Mouse (Mus musculus) left cerebral cortex, adult 2 months (tissue): Measurements from ENCODE around the gene Dok1. TPM values are rescaled to one million over a fixed set of nuclear protein-coding genes. Genes with fewer than 3 reads are reported as not detected.

Source experiments
- DNase-seq, 2 experiments: peaks; one replicate each; pipeline ENCODE4 v3.0.0; 2021 to 2022; ENCODE audit warnings: low spot score in 2 of 2, mixed read lengths in 1 of 2; ENCODE audit errors: extremely low spot score in 1 of 2
- H3K27ac ChIP-seq: fragments of 200-600 bp; 2 replicates; pipeline ENCODE4 v1.8.1; 2022
- H3K4me3 ChIP-seq: fragments of 200-600 bp; 2 replicates; pipeline ENCODE4 v1.8.1; 2022
- CTCF ChIP-seq: fragments of 200-600 bp; IDR thresholded peaks from 2 replicates; pipeline ENCODE4 v1.8.1; 2022; ENCODE audit warnings: antibody characterized with exemption, mild to moderate bottlenecking, moderate library complexity
- intact Hi-C: fragments of 180-260 bp; cut with DNase I; formaldehyde crosslinking; loops from one replicate; pipeline ENCODE4 v1.15.1; 2025
- total RNA-seq, 2 experiments: library from RNA; stranded (reverse); gene quantifications; 2 replicates each; pipeline ENCODE4 v1.2.3; 2021

The Dok1 gene
- total RNA-seq, 2 experiments from 2014 or later = 1.4 to 2.1 TPM

DNA sequence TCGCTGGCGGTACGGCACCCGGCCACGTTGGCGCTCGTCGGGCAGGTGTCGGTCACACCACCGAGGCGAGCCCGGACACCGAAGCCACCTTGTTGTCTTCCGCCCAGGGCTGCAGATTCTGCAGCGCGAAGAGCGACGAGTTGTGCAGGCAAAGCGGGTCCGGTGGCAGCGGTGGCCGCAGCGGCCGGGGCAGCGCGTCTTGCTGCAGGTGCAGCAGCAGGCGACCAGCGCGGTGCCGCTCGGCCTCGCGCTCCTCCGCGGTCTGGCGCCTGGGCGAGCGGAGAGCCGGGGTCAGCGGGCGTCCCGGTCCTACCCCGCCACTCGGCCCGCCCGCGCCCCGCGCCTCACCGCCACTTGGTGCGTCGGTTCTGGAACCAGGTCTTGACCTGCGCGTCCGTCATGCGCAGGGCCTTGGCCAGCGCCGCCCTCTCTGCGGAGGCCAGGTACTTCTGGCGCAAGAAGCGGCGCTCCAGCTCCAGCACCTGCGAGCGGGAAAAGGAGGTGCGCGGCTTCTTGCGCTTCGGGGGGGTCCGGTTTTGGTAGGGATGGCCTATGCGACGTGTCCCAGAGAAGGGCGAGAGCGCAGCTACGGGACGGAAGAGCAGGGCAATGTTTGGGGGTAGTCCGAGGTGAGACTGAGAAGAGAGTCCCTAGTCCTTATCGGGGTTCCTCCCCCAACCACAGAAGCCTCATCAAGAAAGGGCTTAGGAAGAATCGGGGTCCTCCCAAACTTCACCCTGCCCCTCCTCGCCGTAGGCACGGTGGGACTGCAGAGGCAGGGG, 35.6 kb upstream of the Dok1 start:
- no peak for DNase-seq
- intact Hi-C loops = no loop called here

DNA sequence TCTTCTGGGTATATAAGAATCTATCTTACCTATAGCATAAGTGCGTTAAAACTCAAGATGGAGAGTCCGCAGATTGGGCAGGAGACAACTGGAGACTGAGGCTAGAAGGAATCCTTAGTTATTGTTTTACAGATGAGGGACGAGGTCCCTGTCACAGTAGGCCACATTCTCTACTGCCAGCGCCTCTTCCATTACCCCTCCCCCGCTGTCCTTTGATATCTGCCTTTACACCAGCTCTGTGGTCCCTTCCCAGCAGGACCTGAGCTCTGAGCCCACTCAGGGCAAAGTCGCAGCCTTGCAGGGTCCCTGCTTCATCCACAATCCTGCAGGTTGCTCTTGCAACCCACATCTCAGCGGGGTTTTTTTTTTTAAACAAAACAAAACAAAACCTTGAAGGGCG, 35.0 kb upstream of the Dok1 start:
- intact Hi-C loops = no loop called here
- TF ChIP-seq CTCF = no peak
- DNase-seq = no peak
- H3K4me3 ChIP-seq = no peak overlapping the region
- H3K27ac ChIP-seq = no peak overlapping the region

More for the DNA sequence above, 35.6 kb upstream of the Dok1 start:
- H3K27ac ChIP-seq = no peak overlapping the region
- H3K4me3 ChIP-seq = no peak overlapping the region
- no peak for TF ChIP-seq CTCF

DNA sequence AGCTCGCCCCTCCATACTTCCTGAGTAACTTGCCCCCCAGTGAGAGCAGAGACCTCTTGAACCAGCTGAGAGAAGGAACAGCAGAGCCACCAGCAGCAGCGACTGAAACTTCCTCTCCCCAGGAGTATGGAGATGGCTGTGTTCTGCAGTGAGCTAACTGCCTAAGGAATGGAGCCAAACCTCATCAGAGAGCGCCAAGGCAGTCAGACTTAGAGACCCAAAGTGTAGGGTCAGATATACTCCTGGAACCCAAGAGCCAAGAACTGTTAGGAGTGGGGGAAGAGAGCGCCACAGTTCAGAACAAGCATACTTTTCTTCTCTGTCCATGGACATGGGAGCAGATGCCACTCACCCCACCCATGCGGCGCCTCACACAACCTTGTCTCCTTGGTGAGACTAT, 33.2 kb upstream of the Dok1 start:
- intact Hi-C loops = no loop called here
- TF ChIP-seq CTCF = no peak
- DNase-seq = no peak
- Histone ChIP-seq H3K4me3 (no peak overlapping the region), H3K27ac (no peak overlapping the region)

DNA sequence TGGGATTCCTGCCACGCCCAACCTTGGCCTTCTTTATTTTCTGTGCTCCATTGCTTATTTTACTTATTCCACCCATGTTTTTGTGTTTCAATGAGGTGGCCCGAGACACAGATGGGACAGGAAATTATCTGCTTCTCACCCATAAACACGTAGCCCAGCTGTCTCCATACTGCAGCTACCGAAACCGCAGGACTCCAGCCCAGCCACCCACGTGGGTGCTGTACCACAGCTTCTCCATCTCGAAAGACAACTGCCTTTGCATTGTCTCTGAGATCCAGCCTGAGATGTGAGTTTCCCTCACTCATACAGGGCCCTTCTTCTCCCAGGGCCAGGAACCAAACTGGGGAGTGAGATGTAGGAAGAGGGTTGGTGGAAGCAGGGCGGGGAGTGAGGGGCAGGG, 32.7 kb upstream of the Dok1 start:
- intact Hi-C loops = no loop called here
- DNase-seq = no peak
- Histone ChIP-seq H3K4me3 (no peak overlapping the region), H3K27ac (no peak overlapping the region)
- TF ChIP-seq CTCF = no peak

DNA sequence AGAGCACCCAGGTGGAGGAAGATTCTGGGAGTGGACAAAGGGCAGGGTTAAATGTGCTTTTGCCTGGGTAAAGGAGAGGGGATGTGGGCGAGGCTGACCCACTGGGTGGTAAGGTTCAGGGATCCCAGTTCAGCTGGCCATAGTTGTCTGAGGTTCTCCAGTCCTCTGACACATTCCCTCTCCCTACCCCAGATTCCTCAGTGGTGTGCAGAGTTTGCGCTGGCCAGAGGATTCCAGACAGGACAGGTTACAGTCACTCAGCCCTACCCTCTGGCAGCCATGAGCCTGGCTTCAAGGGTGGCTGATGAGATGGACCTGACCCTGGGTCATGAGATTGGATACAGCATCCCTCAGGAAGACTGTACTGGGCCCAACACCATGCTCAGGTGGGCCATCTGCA, 25.5 kb upstream of the Dok1 start:
- no peak for DNase-seq
- no peak for TF ChIP-seq CTCF
- Histone ChIP-seq H3K27ac (no peak overlapping the region), H3K4me3 (no peak overlapping the region)
- intact Hi-C loops = no loop called here

DNA sequence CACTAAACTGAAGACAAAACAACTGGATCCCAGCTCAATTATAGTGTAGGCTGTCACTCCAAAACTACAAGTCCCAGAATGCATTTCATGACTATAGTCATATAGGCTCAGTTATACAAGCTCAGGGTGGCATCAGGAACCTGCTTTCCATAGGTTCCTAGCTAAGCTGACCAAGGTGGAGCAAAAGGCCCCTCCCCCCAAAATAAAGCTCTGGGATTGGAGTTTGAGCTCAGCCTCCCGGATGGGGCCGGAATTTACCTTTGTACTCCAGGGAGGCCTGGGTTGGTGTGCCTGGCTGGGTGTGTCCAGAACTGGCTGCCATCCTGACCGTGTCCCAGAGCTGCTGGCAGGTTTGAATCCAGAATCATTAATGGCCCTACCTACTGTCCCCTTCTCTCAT, 24.5 kb upstream of the Dok1 start, which contains the start of gene Dqx1:
Dqx1 (plus strand) TSS at position 55 of the 400 bp plus-strand sequence.
- no peak for DNase-seq
- H3K4me3 ChIP-seq = no peak within 1 kb of the TSS
- intact Hi-C loops = no loop called here
- TF ChIP-seq CTCF = no peak
- H3K27ac ChIP-seq = no peak within 1 kb of the TSS

DNA sequence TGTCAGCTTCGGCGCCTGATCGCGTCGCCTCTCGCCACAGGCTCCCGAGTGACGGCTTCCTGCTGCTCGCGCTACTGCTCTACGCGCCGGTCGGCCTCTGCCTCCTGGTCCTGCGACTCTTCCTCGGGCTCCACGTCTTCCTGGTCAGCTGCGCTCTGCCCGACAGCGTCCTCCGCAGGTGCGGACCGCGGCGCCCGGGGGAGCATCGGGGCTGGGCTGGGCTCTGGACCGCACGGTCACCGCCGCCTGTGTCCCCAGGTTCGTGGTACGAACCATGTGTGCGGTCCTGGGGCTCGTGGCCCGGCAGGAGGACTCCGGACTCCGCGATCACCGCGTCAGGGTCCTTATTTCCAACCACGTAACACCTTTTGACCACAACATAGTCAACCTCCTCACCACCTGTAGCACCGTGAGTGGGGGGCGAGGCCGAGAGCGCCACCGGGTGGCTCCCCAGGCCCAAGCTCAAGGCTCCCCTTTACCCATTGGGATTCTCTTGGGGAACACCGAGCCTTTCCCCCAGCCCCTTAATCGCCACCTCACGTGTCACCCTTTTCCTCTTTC, 21.7 kb upstream of the Dok1 start, which contains the start of gene Htra2:
Htra2 (minus strand) TSS at position 403 of the 561 bp plus-strand sequence.
- intact Hi-C loops = loop anchor here (1.0 to 2.0 kb wide), 4 partner anchors 23 to 146 kb away; partner anchors contain the start of genes Ccdc142 and Gm42688
- H3K4me3 ChIP-seq = peak within 1 kb of the TSS; percentile 99
- peak within 1 kb of the TSS; percentile 84 for H3K27ac ChIP-seq
- peak in 1 of 2 experiments; percentile 56 for DNase-seq
- TF ChIP-seq CTCF = peak; percentile 37

DNA sequence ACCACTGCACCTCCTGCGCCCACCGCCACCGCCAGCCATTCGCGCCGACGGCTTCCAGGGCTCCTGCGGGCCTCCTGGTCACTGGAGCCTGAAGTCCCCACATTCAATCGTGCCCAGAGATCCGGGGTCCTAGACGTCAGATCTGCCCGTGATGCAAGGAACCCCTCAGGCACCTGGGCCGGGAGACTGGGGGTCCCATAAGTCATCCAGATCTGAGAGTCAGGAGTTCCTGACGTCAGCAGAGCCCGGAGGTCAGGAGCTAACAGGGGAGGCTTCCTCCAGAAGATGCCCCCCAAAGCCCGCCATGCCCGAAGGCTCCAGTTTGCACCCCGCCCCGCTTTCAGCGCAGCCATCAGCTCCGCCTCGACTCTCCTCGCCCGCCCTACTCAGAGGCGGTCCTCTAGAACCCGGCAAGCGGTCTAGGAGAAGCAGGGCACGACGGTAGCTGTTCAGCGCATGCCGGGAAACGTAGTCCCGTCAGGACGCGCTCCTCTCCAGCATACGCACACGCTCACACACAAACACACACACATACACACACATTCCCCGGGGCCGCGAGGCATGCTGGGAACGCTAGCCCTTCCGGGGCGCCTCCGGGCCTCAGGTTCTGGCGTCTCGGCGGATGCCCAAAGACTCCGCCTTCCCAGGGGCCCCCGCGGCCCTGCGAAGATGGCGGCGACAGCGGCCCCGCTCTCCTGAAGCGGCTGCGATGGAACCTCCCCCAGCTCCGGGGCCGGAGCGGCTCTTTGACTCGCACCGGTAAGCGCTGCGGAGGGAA, 21.0 kb upstream of the Dok1 start, which contains the start of gene Aup1:
Aup1 (plus strand) TSS at position 448 of the 778 bp plus-strand sequence.
- peak within 1 kb of the TSS; percentile 99 for H3K4me3 ChIP-seq
- no peak for TF ChIP-seq CTCF
- intact Hi-C loops = loop anchor here (1.0 to 2.0 kb wide), 4 partner anchors 24 to 145 kb away; partner anchors contain the start of genes Ccdc142 and Gm42688
- peak within 1 kb of the TSS; percentile 84 for H3K27ac ChIP-seq
- peak; percentile 97 to 98 for DNase-seq

DNA sequence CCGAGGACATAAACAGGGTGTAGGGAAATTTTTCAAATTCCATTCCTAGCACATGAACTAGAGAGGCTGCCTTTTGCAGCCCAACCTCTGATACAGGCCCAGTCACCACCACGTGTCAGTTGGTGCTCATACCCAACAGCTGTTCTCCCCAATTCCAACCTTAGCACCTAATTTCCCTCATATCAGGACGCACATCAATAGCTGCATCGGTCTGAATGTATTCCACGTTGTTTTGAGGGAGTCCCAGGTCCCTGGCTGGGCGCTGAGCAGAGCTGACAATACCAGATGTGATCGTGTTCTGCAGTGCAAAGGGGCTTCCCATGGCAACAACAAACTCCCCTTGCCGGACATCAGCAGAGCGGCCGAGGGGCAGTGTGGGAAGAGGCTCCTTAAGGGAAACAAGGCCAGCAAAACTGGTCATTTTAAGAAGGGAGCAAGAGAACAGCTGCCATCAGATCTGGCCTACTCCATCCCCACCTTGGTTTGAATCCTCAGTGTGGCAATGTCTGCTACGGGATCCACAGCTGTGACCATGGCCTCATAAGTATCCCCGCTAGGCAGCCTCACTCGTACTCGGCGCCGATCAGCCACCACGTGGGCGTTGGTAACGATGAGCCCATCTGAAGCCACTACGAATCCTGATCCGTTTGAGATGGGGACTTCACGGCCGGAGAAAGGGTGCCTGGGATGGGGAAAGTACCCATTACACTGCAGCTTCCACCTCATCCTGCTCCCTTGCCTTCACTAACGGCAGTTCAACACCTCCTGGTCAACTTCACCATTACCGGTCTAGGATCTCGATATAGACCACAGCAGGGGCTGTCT, 20.1 kb upstream of the Dok1 start:
- H3K4me3 ChIP-seq = peak overlapping the region; percentile 99
- no peak for DNase-seq
- no peak for TF ChIP-seq CTCF
- H3K27ac ChIP-seq = peak overlapping the region; percentile 84
- intact Hi-C loops = no loop called here

DNA sequence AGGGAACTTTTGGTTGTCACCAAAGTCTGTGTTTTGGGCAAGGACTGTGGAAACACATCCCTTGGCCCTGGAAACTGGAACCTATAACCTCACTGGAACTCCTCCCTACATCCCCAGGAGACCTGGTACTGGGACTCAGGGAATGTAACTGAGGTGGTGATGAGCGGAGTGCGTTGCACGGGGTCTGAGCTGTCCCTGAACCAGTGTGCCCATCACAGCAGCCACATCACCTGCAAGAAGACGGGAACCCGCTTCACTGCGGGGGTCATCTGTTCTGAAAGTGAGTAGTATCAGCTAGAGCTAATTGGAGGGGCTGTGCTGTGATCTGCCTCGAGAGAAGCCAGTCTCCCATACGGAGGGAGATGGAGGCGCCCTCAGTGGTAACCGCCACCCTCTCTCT, 16.1 kb upstream of the Dok1 start:
- no peak for TF ChIP-seq CTCF
- no peak overlapping the region for H3K27ac ChIP-seq
- intact Hi-C loops = no loop called here
- DNase-seq = no peak
- no peak overlapping the region for H3K4me3 ChIP-seq

DNA sequence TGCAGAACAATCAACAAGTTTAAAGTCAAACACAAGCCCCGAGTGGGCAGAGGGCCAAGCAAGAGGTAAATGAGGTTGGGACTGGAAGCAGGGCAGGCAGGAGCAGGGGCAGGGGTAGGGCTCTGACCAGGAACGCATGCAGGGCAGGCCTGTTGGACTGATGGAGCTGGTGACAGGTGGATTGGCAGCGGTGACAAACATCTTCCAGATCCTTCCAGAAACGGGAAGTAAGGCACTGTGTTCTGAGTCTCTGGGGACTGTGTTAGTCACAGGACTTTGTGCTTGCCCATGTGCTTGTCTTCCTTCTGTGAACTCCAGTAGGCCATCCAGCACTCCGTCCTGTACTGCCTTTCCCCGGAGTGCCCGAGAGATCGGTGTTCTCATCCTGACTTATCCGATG, 11.5 kb upstream of the Dok1 start:
- H3K4me3 ChIP-seq = no peak overlapping the region
- no peak for TF ChIP-seq CTCF
- no peak for DNase-seq
- intact Hi-C loops = no loop called here
- no peak overlapping the region for H3K27ac ChIP-seq
